Mouse (Mus musculus): ENCODE data around the gene D5Ertd579e. TPM values are rescaled to one million over a fixed set of nuclear protein-coding genes. Genes with fewer than 3 reads are reported as not detected.

The D5Ertd579e gene
- polyA plus RNA-seq, 1 experiment, result 27.4 TPM

DNA sequence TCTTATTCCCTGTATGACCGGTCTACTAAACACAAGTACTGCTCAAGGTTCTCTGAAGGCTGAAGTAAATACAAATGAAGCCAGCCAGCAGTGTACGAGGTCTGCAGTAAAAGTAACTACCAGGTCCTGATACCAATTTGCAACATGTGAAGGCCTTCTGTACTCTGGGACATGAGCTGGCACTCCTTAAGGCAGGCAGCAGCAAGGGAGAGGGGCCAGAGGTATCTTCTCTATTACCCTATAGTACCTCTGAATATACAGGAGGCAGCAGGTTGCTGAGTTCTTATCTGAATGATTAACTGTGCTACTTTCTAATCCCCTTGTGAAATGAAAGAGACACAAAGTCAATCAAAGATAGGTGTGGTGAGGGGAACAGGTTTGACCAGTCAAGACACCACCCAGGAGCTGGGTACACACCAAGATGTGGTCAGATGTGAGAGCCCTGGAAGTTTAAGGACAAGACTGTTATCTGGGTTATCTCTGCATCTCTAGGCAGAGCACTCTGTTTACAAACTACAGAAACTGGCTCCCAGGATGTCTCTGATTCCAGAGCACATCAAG, 86.8 kb downstream of the D5Ertd579e start:
- H3K36me3 ChIP-seq (ENCODE audit: control insufficient read depth, insufficient read depth, low read length), result peaks cover 72% of the 10 kb centered on the region
- TF ChIP-seq POLR2A (IDR thresholded peaks at IDR 0.05; ENCODE audit: low read depth, low read length) (no peak), CTCF (IDR thresholded peaks at IDR 0.05; ENCODE audit: extremely low read depth, insufficient read length, insufficient replicate concordance, low read depth, low read length) (no peak)
- 48% methylated on average over 2 of the region's 2 CpGs for WGBS
- no peaks in the 10 kb centered on the region for H3K4me1 ChIP-seq (ENCODE audit: control insufficient read depth, insufficient read depth, insufficient read length, low read length)
- H3K27ac ChIP-seq (ENCODE audit: insufficient read depth, low read depth, low read length), result no peak overlapping the region
- H3K4me3 ChIP-seq (ENCODE audit: low read depth, low read length), result no peak overlapping the region
- H3K27me3 ChIP-seq (ENCODE audit: control insufficient read depth, insufficient read depth, low read length), result no peaks in the 10 kb centered on the region

DNA sequence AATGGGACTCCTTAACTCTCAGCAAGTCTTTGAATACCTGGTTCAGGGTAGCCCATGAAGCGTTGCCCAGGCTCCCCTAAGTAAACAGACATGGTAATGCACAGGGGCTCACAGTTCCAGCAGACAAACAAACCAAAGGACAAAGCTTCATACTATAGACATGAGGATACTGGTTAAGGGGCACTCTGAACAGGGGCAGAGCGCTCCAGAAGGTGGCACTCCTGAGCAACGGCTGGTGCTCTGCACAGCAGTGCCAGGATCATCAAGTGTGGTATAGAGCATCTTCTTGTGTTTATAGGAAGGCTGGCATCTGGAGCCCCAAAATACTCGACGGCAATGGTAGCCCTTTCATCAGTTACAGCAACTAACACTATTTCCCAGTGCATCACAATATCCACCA, 92.8 kb downstream of the D5Ertd579e start:
- H3K27me3 ChIP-seq (ENCODE audit: control insufficient read depth, insufficient read depth, low read length), result no peaks in the 10 kb centered on the region
- peaks cover 74% of the 10 kb centered on the region for H3K36me3 ChIP-seq (ENCODE audit: control insufficient read depth, insufficient read depth, low read length)
- peak; percentile 58; the same call in 1 of the 2 replicates for TF ChIP-seq CTCF (IDR thresholded peaks at IDR 0.05; ENCODE audit: extremely low read depth, insufficient read length, insufficient replicate concordance, low read depth, low read length)
- TF ChIP-seq POLR2A (IDR thresholded peaks at IDR 0.05; ENCODE audit: low read depth, low read length), result no peak
- H3K4me1 ChIP-seq (ENCODE audit: control insufficient read depth, insufficient read depth, insufficient read length, low read length), result no peaks in the 10 kb centered on the region
- WGBS, result 79% methylated on average over 5 of the region's 5 CpGs
- no peak overlapping the region for H3K27ac ChIP-seq (ENCODE audit: insufficient read depth, low read depth, low read length)
- H3K4me3 ChIP-seq (ENCODE audit: low read depth, low read length), result no peak overlapping the region

DNA sequence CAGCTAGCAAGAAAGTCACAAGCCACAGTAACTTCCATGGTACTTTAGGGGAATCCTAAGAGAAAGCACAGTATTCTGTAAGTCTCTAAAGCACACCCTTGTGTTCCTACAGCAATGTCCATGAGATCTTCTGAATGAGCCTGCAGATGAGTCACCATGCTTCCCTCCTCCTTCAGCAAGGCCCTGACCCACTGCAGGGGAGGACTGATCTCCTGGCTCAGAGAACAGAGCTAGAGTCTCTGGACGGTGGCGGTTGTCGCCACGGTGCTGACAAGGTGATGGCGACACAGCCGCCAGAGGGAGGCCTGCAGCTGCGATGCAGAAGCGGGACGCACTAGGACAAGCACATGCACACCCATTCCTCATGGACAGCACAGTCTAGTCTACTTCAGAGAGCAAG, 93.8 kb downstream of the D5Ertd579e start:
- H3K4me3 ChIP-seq (ENCODE audit: low read depth, low read length), result no peak overlapping the region
- no peaks in the 10 kb centered on the region for H3K4me1 ChIP-seq (ENCODE audit: control insufficient read depth, insufficient read depth, insufficient read length, low read length)
- WGBS, result 93% methylated on average over 9 of the region's 9 CpGs
- H3K36me3 ChIP-seq (ENCODE audit: control insufficient read depth, insufficient read depth, low read length), result peaks cover 66% of the 10 kb centered on the region
- H3K27me3 ChIP-seq (ENCODE audit: control insufficient read depth, insufficient read depth, low read length), result no peaks in the 10 kb centered on the region
- no peak for TF ChIP-seq CTCF (IDR thresholded peaks at IDR 0.05; ENCODE audit: extremely low read depth, insufficient read length, insufficient replicate concordance, low read depth, low read length)
- TF ChIP-seq POLR2A (IDR thresholded peaks at IDR 0.05; ENCODE audit: low read depth, low read length), result no peak
- H3K27ac ChIP-seq (ENCODE audit: insufficient read depth, low read depth, low read length), result no peak overlapping the region

- 87% methylated on average over 7 of the region's 7 CpGs for WGBS
- H3K36me3 ChIP-seq (ENCODE audit: control insufficient read depth, insufficient read depth, low read length), result peaks cover 61% of the 10 kb centered on the region
- H3K27me3 ChIP-seq (ENCODE audit: control insufficient read depth, insufficient read depth, low read length), result no peaks in the 10 kb centered on the region
- H3K4me1 ChIP-seq (ENCODE audit: control insufficient read depth, insufficient read depth, insufficient read length, low read length), result no peaks in the 10 kb centered on the region
- TF ChIP-seq CTCF (IDR thresholded peaks at IDR 0.05; ENCODE audit: extremely low read depth, insufficient read length, insufficient replicate concordance, low read depth, low read length) (no peak), POLR2A (IDR thresholded peaks at IDR 0.05; ENCODE audit: low read depth, low read length) (no peak)
- H3K27ac ChIP-seq (ENCODE audit: insufficient read depth, low read depth, low read length), result no peak overlapping the region
- no peak overlapping the region for H3K4me3 ChIP-seq (ENCODE audit: low read depth, low read length)
These were observed 94.3 kb downstream of the D5Ertd579e start for GRCm38 (mm10) chr5:36601492-36601891.

DNA sequence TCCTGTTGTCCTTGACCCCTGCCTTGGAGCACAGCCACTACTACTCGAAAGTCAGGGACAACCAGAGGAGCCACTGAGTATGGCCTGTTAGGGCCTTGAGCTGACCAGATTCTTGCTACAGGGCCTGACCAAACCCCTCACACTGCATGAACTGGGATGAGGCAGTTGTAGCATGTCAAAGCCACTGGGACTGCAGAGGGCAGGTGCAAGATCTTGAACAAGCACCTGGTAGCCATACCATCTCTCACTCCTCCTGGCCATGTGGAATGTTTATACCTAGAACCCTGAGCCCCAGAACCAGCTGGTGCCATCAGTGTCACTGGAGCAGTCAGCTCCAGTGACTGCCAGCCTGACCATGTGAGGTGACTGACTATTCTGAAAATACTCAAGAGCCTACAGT, 96.9 kb downstream of the D5Ertd579e start:
- H3K27me3 ChIP-seq (ENCODE audit: control insufficient read depth, insufficient read depth, low read length), result no peaks in the 10 kb centered on the region; the same call in 1 of the 2 replicates
- H3K4me3 ChIP-seq (ENCODE audit: low read depth, low read length), result no peak overlapping the region
- TF ChIP-seq CTCF (IDR thresholded peaks at IDR 0.05; ENCODE audit: extremely low read depth, insufficient read length, insufficient replicate concordance, low read depth, low read length) (no peak), POLR2A (IDR thresholded peaks at IDR 0.05; ENCODE audit: low read depth, low read length) (no peak)
- H3K27ac ChIP-seq (ENCODE audit: insufficient read depth, low read depth, low read length), result no peak overlapping the region
- peaks cover 40% of the 10 kb centered on the region for H3K36me3 ChIP-seq (ENCODE audit: control insufficient read depth, insufficient read depth, low read length)
- H3K4me1 ChIP-seq (ENCODE audit: control insufficient read depth, insufficient read depth, insufficient read length, low read length), result no peaks in the 10 kb centered on the region
- 59% methylated on average over 1 of the region's 1 CpGs for WGBS

GRCm38 (mm10) chr5:36597653-36598052, 98.2 kb downstream of the D5Ertd579e start:
- H3K4me3 ChIP-seq (ENCODE audit: low read depth, low read length), result no peak overlapping the region
- peaks cover 31% of the 10 kb centered on the region for H3K36me3 ChIP-seq (ENCODE audit: control insufficient read depth, insufficient read depth, low read length)
- H3K4me1 ChIP-seq (ENCODE audit: control insufficient read depth, insufficient read depth, insufficient read length, low read length), result no peaks in the 10 kb centered on the region
- no peak overlapping the region for H3K27ac ChIP-seq (ENCODE audit: insufficient read depth, low read depth, low read length)
- no peaks in the 10 kb centered on the region; the same call in 1 of the 2 replicates for H3K27me3 ChIP-seq (ENCODE audit: control insufficient read depth, insufficient read depth, low read length)
- 24% methylated on average over 4 of the region's 4 CpGs for WGBS
- TF ChIP-seq CTCF (IDR thresholded peaks at IDR 0.05; ENCODE audit: extremely low read depth, insufficient read length, insufficient replicate concordance, low read depth, low read length) (no peak), POLR2A (IDR thresholded peaks at IDR 0.05; ENCODE audit: low read depth, low read length) (no peak)

- 62% methylated on average over 5 of the region's 5 CpGs for WGBS
- H3K27me3 ChIP-seq (ENCODE audit: control insufficient read depth, insufficient read depth, low read length), result no peaks in the 10 kb centered on the region; the same call in 1 of the 2 replicates
- no peaks in the 10 kb centered on the region for H3K4me1 ChIP-seq (ENCODE audit: control insufficient read depth, insufficient read depth, insufficient read length, low read length)
- no peak overlapping the region for H3K27ac ChIP-seq (ENCODE audit: insufficient read depth, low read depth, low read length)
- no peak overlapping the region for H3K4me3 ChIP-seq (ENCODE audit: low read depth, low read length)
- no peak for TF ChIP-seq POLR2A (IDR thresholded peaks at IDR 0.05; ENCODE audit: low read depth, low read length)
- TF ChIP-seq CTCF (IDR thresholded peaks at IDR 0.05; ENCODE audit: extremely low read depth, insufficient read length, insufficient replicate concordance, low read depth, low read length), result no peak
- peaks cover 17% of the 10 kb centered on the region for H3K36me3 ChIP-seq (ENCODE audit: control insufficient read depth, insufficient read depth, low read length)
These were observed 99.6 kb downstream of the D5Ertd579e start for GRCm38 (mm10) chr5:36596225-36596624.
